Mouse (Mus musculus): Measurements from ENCODE around the gene Psip1.

GRCm38 (mm10) chr4:83519148-83519547, 32.9 kb upstream of the Psip1 start:
- TF ChIP-seq GATA1 (IDR thresholded peaks at IDR 0.05; ENCODE audit: borderline replicate concordance, low read length) (no peak), FLI1 (IDR thresholded peaks at IDR 0.05; ENCODE audit: low read length) (no peak)
